Mouse (Mus musculus) CD4-positive, CD25-positive, alpha-beta regulatory T cell, adult 2 months (primary cell): ENCODE results near the gene Sox13.

Experiments
- DNase-seq: peaks from one replicate; pipeline ENCODE4 v3.0.0-alpha.2; 2012; ENCODE audit warnings: low read depth, low spot score

Gene Sox13

GRCm38 (mm10) chr1:133332656-133333430 lies 91.3 kb downstream of the Sox13 start:
- DNase-seq, result no peak
